In the genomic region with DNA sequence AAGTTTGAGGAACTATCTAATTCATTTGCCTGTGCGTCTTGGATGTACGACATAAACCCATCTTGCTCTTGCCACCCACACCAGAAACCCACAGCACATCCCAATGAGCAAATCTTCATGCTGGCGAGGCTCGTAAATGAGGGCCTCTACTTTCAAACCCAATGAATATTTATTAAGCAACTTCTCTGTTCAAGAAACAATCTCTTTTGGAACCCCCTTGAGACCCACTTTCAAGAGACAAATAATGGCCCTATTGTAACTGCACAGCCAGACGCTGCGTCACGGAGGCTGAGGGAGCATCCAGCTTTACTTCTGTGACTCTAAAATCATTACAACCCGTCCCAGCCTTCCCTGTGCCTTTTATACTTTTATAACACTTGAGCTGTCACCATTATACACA, we compare ENCODE assay signal across 22 mouse cellular contexts. TPM values are rescaled to one million over a fixed set of nuclear protein-coding genes. Genes with fewer than 3 reads are reported as not detected.
A peak's percentile ranks its signal among the peaks of the same experiment; 100 is the strongest.
DNase-seq lines count a peak whose midpoint lies in the region; ATAC-seq lines count a peak whose summit lies in the region.
"Had no signal": no experiment of that assay in that cellular context is flagged by ENCODE, and none has a peak within 500 bp of the region (broad histone marks: within the 10 kb centered on the region; RNA-seq: fewer than 3 reads in every experiment).

No protein-coding gene starts in this region.

- H3K4me1 ChIP-seq in neural tube, embryonic 12.5 days, result peaks cover 19% of the 10 kb centered on the region
- peaks cover 7% of the 10 kb centered on the region; the same call in 1 of the 2 replicates for H3K4me1 ChIP-seq in neural tube, embryonic 15.5 days
- peaks cover 8% of the 10 kb centered on the region; the same call in 1 of the 2 replicates for H3K4me1 ChIP-seq in forebrain, embryonic 11.5 days (replicated peaks; ENCODE audit: control insufficient read depth, insufficient read depth, low read length)
- H3K4me1 ChIP-seq in hindbrain, embryonic 13.5 days (replicated peaks), result peaks cover 20% of the 10 kb centered on the region
- H3K4me1 ChIP-seq: intestine, embryonic 15.5 days; stomach, embryonic 15.5 days had no signal

- 0 out of 2 replicates have a peak overlapping the region, but pooled peaks have one; percentile 10 for H3K4me2 ChIP-seq in neural tube, embryonic 12.5 days (replicated peaks)
- H3K4me2 ChIP-seq in neural tube, embryonic 15.5 days, result no peak overlapping the region
- peak overlapping the region; percentile 11; the same call in 1 of the 2 replicates for H3K4me2 ChIP-seq in forebrain, embryonic 11.5 days (ENCODE audit: low read depth, low read length, severe bottlenecking)
- no peak overlapping the region for H3K4me2 ChIP-seq in hindbrain, embryonic 13.5 days
- H3K4me2 ChIP-seq: intestine, embryonic 15.5 days; liver, embryonic 11.5 days; stomach, embryonic 15.5 days had no signal

- no peak overlapping the region for H3K27ac ChIP-seq in neural tube, embryonic 12.5 days
- no peak overlapping the region for H3K27ac ChIP-seq in neural tube, embryonic 15.5 days (replicated peaks)
- H3K27ac ChIP-seq in forebrain, embryonic 11.5 days (ENCODE audit: low read depth, low read length), result peak overlapping the region; percentile 78
- H3K27ac ChIP-seq in hindbrain, embryonic 13.5 days, result 0 out of 2 replicates have a peak overlapping the region, but pooled peaks have one; percentile 44
- H3K27ac ChIP-seq: intestine, embryonic 15.5 days; stomach, embryonic 15.5 days had no signal

- peak; percentile 68; the same call in 1 of the 2 replicates for ATAC-seq in neural tube, embryonic 12.5 days (ENCODE audit: low FRiP score, low read depth)
- ATAC-seq in neural tube, embryonic 15.5 days (ENCODE audit: low FRiP score), result no peak
- peak; percentile 78 for ATAC-seq in forebrain, embryonic 11.5 days (replicated peaks; ENCODE audit: low FRiP score)
- ATAC-seq in hindbrain, embryonic 13.5 days (ENCODE audit: low FRiP score), result 0 out of 2 replicates have a peak, but pooled peaks have one; percentile 32
- ATAC-seq: intestine, embryonic 15.5 days had no signal

- H3K27me3 ChIP-seq in neural tube, embryonic 12.5 days (replicated peaks), result no peaks in the 10 kb centered on the region
- no peaks in the 10 kb centered on the region for H3K27me3 ChIP-seq in neural tube, embryonic 15.5 days (replicated peaks)
- H3K27me3 ChIP-seq in forebrain, embryonic 11.5 days (ENCODE audit: control insufficient read depth, insufficient read depth, low read length), result no peaks in the 10 kb centered on the region
- H3K27me3 ChIP-seq in hindbrain, embryonic 13.5 days, result no peaks in the 10 kb centered on the region
- H3K27me3 ChIP-seq: intestine, embryonic 15.5 days; stomach, embryonic 15.5 days had no signal

- no peak overlapping the region for H3K9ac ChIP-seq in neural tube, embryonic 12.5 days
- H3K9ac ChIP-seq in neural tube, embryonic 15.5 days (replicated peaks), result no peak overlapping the region
- H3K9ac ChIP-seq in forebrain, embryonic 11.5 days (ENCODE audit: low read length), result peak overlapping the region; percentile 27; the same call in 1 of the 2 replicates
- H3K9ac ChIP-seq in hindbrain, embryonic 13.5 days, result no peak overlapping the region
- H3K9ac ChIP-seq: intestine, embryonic 15.5 days; stomach, embryonic 15.5 days had no signal

- no peaks in the 10 kb centered on the region for H3K36me3 ChIP-seq in neural tube, embryonic 12.5 days
- no peaks in the 10 kb centered on the region for H3K36me3 ChIP-seq in neural tube, embryonic 15.5 days
- no peaks in the 10 kb centered on the region for H3K36me3 ChIP-seq in forebrain, embryonic 11.5 days (ENCODE audit: control insufficient read depth, insufficient read depth, low read length)
- H3K36me3 ChIP-seq in hindbrain, embryonic 13.5 days, result no peaks in the 10 kb centered on the region
- H3K36me3 ChIP-seq: G1E; intestine, embryonic 15.5 days; stomach, embryonic 15.5 days had no signal

- H3K4me3 ChIP-seq in neural tube, embryonic 12.5 days, result no peak overlapping the region
- H3K4me3 ChIP-seq in neural tube, embryonic 15.5 days (replicated peaks), result no peak overlapping the region
- H3K4me3 ChIP-seq in forebrain, embryonic 11.5 days (ENCODE audit: low read depth, low read length), result no peak overlapping the region
- H3K4me3 ChIP-seq in hindbrain, embryonic 13.5 days, result no peak overlapping the region
- H3K4me3 ChIP-seq: intestine, embryonic 15.5 days; stomach, embryonic 15.5 days had no signal

- H3K9me3 ChIP-seq in neural tube, embryonic 12.5 days, result 0 out of 2 replicates have a peak, but pooled peaks cover 4% of the 10 kb centered on the region
- H3K9me3 ChIP-seq in neural tube, embryonic 15.5 days (replicated peaks), result no peaks in the 10 kb centered on the region
- H3K9me3 ChIP-seq in forebrain, embryonic 11.5 days (ENCODE audit: control insufficient read depth, low read length), result no peaks in the 10 kb centered on the region
- H3K9me3 ChIP-seq in hindbrain, embryonic 13.5 days, result no peaks in the 10 kb centered on the region
- H3K9me3 ChIP-seq: G1E; intestine, embryonic 15.5 days; stomach, embryonic 15.5 days had no signal

- DNase-seq in forebrain, embryonic 11.5 days (ENCODE audit: low spot score), result no peak
- peak; percentile 6 for DNase-seq in retina, embryonic 14.5 days (ENCODE audit: low spot score)
- DNase-seq in urinary bladder, adult 2 months (ENCODE audit: low spot score), result no peak
- DNase-seq in cerebellum, adult 8-10 months, result no peak
- DNase-seq in layer of hippocampus, postnatal 10 days (ENCODE audit: low spot score in 2 of 2), result no peak
- DNase-seq: adrenal gland, adult 8-10 months; cerebellum, postnatal 10 days; gastrocnemius, postnatal 10 days; kidney, postnatal 10 days; layer of hippocampus, adult 9-11 months; thymus, postnatal 25 days had no signal

- whole genome bisulfite sequencing in neural tube, embryonic 12.5 days, result 10% methylated on average over 8 of the region's 8 CpGs
- 17% methylated on average over 8 of the region's 8 CpGs for WGBS in neural tube, embryonic 15.5 days
- 14% methylated on average over 8 of the region's 8 CpGs for WGBS in forebrain, embryonic 11.5 days
- WGBS in hindbrain, embryonic 13.5 days, result 9% methylated on average over 8 of the region's 8 CpGs

RNA-seq across cellular contexts. Expression of a gene that starts 21.8 kb away (rescaled TPM):
- polyA plus RNA-seq in neural tube, embryonic 12.5 days (2016; fragmentation: Nextera tagmentation; extraction: Ambion mirVana), result not detected in 2 replicates
- not detected in 2 replicates for polyA plus RNA-seq in neural tube, embryonic 15.5 days (2015; fragmentation: Nextera tagmentation; extraction: Ambion mirVana)
- polyA plus RNA-seq in forebrain, embryonic 11.5 days (2014; fragmentation: Nextera tagmentation; extraction: Ambion mirVana), result not detected in 2 replicates
- not detected in 2 replicates for polyA plus RNA-seq in hindbrain, embryonic 13.5 days (2015; fragmentation: Nextera tagmentation; extraction: Ambion mirVana)
- 0.10 and 0.21 TPM in 2 replicates for polyA plus RNA-seq in urinary bladder, adult 2 months (2012; rRNA removed)
- total RNA-seq in layer of hippocampus, postnatal 10 days (2021), result not detected
- total RNA-seq: gastrocnemius, postnatal 10 days; heart, postnatal 10 days; left cerebral cortex, postnatal 36 days; megakaryocyte progenitor cell, adult 5-6 weeks had no signal
- polyA plus RNA-seq: G1E; liver, embryonic 11.5 days; lung, embryonic 16.5 days; stomach, embryonic 15.5 days had no signal

RNA-seq across cellular contexts. Expression of a gene that starts 29.4 kb away (rescaled TPM):
- polyA plus RNA-seq in neural tube, embryonic 12.5 days (2016; fragmentation: Nextera tagmentation; extraction: Ambion mirVana), result 53.4 and 57.8 TPM in 2 replicates
- 33.7 and 45.5 TPM in 2 replicates for polyA plus RNA-seq in neural tube, embryonic 15.5 days (2015; fragmentation: Nextera tagmentation; extraction: Ambion mirVana)
- polyA plus RNA-seq in forebrain, embryonic 11.5 days (2014; fragmentation: Nextera tagmentation; extraction: Ambion mirVana), result 124 and 127 TPM in 2 replicates
- 33.9 and 39.4 TPM in 2 replicates for polyA plus RNA-seq in hindbrain, embryonic 13.5 days (2015; fragmentation: Nextera tagmentation; extraction: Ambion mirVana)
- 6.5 and 9.6 TPM in 2 replicates for polyA plus RNA-seq in urinary bladder, adult 2 months (2012; rRNA removed)
- total RNA-seq in layer of hippocampus, postnatal 10 days (2021), result 1 to 10 TPM; 8.0 to 9.7 TPM

RNA-seq across cellular contexts. Expression of a gene that starts 49.8 kb away (rescaled TPM):
- polyA plus RNA-seq in neural tube, embryonic 12.5 days (2016; fragmentation: Nextera tagmentation; extraction: Ambion mirVana), result 668 and 670 TPM in 2 replicates
- polyA plus RNA-seq in neural tube, embryonic 15.5 days (2015; fragmentation: Nextera tagmentation; extraction: Ambion mirVana), result 484 and 547 TPM in 2 replicates
- 855 and 939 TPM in 2 replicates for polyA plus RNA-seq in forebrain, embryonic 11.5 days (2014; fragmentation: Nextera tagmentation; extraction: Ambion mirVana)
- 609 and 615 TPM in 2 replicates for polyA plus RNA-seq in hindbrain, embryonic 13.5 days (2015; fragmentation: Nextera tagmentation; extraction: Ambion mirVana)
- 331 and 455 TPM in 2 replicates for polyA plus RNA-seq in urinary bladder, adult 2 months (2012; rRNA removed)
- total RNA-seq in layer of hippocampus, postnatal 10 days (2021), result 100 to 1,000 TPM; 350 to 389 TPM

Comparison
In these comparisons a context has a peak if more than half of its experiments do, and no peak if none do; other contexts are left out.
1. H3K4me2 ChIP-seq: peak in neural tube, embryonic 12.5 days (single experiment) and forebrain, embryonic 11.5 days (single experiment); none in neural tube, embryonic 15.5 days (single experiment) and hindbrain, embryonic 13.5 days (single experiment).
2. H3K27ac ChIP-seq: peak in forebrain, embryonic 11.5 days (single experiment) and hindbrain, embryonic 13.5 days (single experiment); none in neural tube, embryonic 12.5 days (single experiment) and neural tube, embryonic 15.5 days (single experiment).